Mouse (Mus musculus) lung, adult 2 months (tissue): ENCODE measurements around the gene Txndc17.

ENCODE experiments used
- CTCF ChIP-seq: fragments of 200-500 bp; IDR thresholded peaks from 2 replicates; pipeline ENCODE4 v1.5.1; 2011; ENCODE audit warnings: mild to moderate bottlenecking, low read length, control low read depth; ENCODE audit not compliant: insufficient read depth
- POLR2A ChIP-seq: fragments of 200-500 bp; IDR thresholded peaks from 2 replicates; pipeline ENCODE4 v1.6.1; 2011; ENCODE audit warnings: low read depth, mild to moderate bottlenecking, control low read depth, low read length, borderline replicate concordance; ENCODE audit errors: extremely low read depth

GRCm38 (mm10) chr11:72232991-72233390 is 25.6 kb downstream of the Txndc17 start:
- TF ChIP-seq CTCF = no peak
- TF ChIP-seq POLR2A = no peak
